Comparison of ENCODE assay signal across 11 mouse cellular contexts in genomic region chr6:70468623-70469479, GRCm38 (mm10).
A peak's percentile ranks its signal among the peaks of the same experiment; 100 is the strongest.
DNase-seq lines count a peak whose midpoint lies in the region; ATAC-seq lines count a peak whose summit lies in the region.
"Had no signal": no experiment of that assay in that cellular context is flagged by ENCODE, and none has a peak within 500 bp of the region (broad histone marks: within the 10 kb centered on the region; RNA-seq: fewer than 3 reads in every experiment).

No protein-coding gene starts in this region.

- H3K9me3 ChIP-seq in midbrain, embryonic 11.5 days (ENCODE audit: control insufficient read depth, low read length) = no peaks in the 10 kb centered on the region
- no peaks in the 10 kb centered on the region for H3K9me3 ChIP-seq in midbrain, embryonic 10.5 days (replicated peaks)
- H3K9me3 ChIP-seq: lung, embryonic 15.5 days had no signal

- DNase-seq in frontal cortex, postnatal 25 days (ENCODE audit: low spot score in 2 of 2) = no peak
- DNase-seq in midbrain, embryonic 11.5 days (ENCODE audit: low spot score, missing footprints) = no peak
- no peak for DNase-seq in midbrain, embryonic 10.5 days (ENCODE audit: low spot score)
- DNase-seq in brain, adult 2 months (ENCODE audit: low read depth, low spot score) = peak; percentile 27
- DNase-seq in heart, postnatal 10 days = no peak
- DNase-seq in urinary bladder, adult 2 months (ENCODE audit: low spot score) = no peak
- DNase-seq: cerebellum, adult 18-20 months; gastrocnemius, postnatal 14 days had no signal

- no peak overlapping the region for H3K4me3 ChIP-seq in midbrain, embryonic 11.5 days (ENCODE audit: low read depth, low read length)
- no peak overlapping the region for H3K4me3 ChIP-seq in midbrain, embryonic 10.5 days
- H3K4me3 ChIP-seq: lung, embryonic 15.5 days had no signal

- peak; percentile 98 for ATAC-seq in frontal cortex, adult (ENCODE audit: low TSS enrichment)
- peak; percentile 63; the same call in 1 of the 2 replicates for ATAC-seq in midbrain, embryonic 11.5 days (ENCODE audit: low FRiP score)
- ATAC-seq in megakaryocyte progenitor cell, adult 5-6 weeks (replicated peaks; ENCODE audit: poor library complexity) = peak; percentile 39; the same call in 1 of the 2 replicates

- WGBS in midbrain, embryonic 11.5 days = 90% methylated on average over 1 of the region's 1 CpGs
- WGBS in midbrain, embryonic 10.5 days = 81% methylated on average over 1 of the region's 1 CpGs

- no peak overlapping the region for H3K9ac ChIP-seq in midbrain, embryonic 11.5 days (ENCODE audit: low read length)
- H3K9ac ChIP-seq: lung, embryonic 15.5 days had no signal

- no peaks in the 10 kb centered on the region for H3K27me3 ChIP-seq in midbrain, embryonic 11.5 days (ENCODE audit: control insufficient read depth, insufficient read depth, low read length)
- H3K27me3 ChIP-seq in midbrain, embryonic 10.5 days (ENCODE audit: low read depth, poor library complexity, severe bottlenecking) = no peaks in the 10 kb centered on the region
- H3K27me3 ChIP-seq: lung, embryonic 15.5 days had no signal

- H3K36me3 ChIP-seq in midbrain, embryonic 11.5 days (ENCODE audit: control insufficient read depth, insufficient read depth, low read length) = no peaks in the 10 kb centered on the region
- H3K36me3 ChIP-seq in midbrain, embryonic 10.5 days = no peaks in the 10 kb centered on the region
- H3K36me3 ChIP-seq: lung, embryonic 15.5 days had no signal

- H3K4me1 ChIP-seq in midbrain, embryonic 11.5 days (ENCODE audit: control insufficient read depth, insufficient read depth, low read length) = no peaks in the 10 kb centered on the region
- H3K4me1 ChIP-seq in midbrain, embryonic 10.5 days = no peaks in the 10 kb centered on the region
- H3K4me1 ChIP-seq: lung, embryonic 15.5 days had no signal

- no peak overlapping the region for H3K4me2 ChIP-seq in midbrain, embryonic 11.5 days
- H3K4me2 ChIP-seq: lung, embryonic 15.5 days had no signal

- H3K27ac ChIP-seq in midbrain, embryonic 11.5 days (ENCODE audit: low read depth, low read length) = no peak overlapping the region
- H3K27ac ChIP-seq in midbrain, embryonic 10.5 days (replicated peaks) = no peak overlapping the region
- H3K27ac ChIP-seq: lung, embryonic 15.5 days had no signal

- intact Hi-C loops in heart, postnatal 10 days (cut with DNase I) = loop anchor here (2.0 kb wide), 1 partner anchor 240 kb away; no protein-coding TSS in a partner anchor

Comparison
In these comparisons a context has a peak if more than half of its experiments do, and no peak if none do; other contexts are left out.
1. ATAC-seq: peak in every context shown above with its lines; median percentile 98 in frontal cortex, adult; 63 in midbrain, embryonic 11.5 days; 39 in megakaryocyte progenitor cell, adult 5-6 weeks.